Mouse (Mus musculus) cerebellum, adult 2 months (tissue): ENCODE measurements around the gene Ddx31. TPM values are rescaled to one million over a fixed set of nuclear protein-coding genes. Genes with fewer than 3 reads are reported as not detected.
A peak's percentile ranks its signal among the peaks of the same experiment; 100 is the strongest.

Experiments
- DNase-seq, 2 experiments: peaks; one replicate each; pipeline ENCODE4 v3.0.0; 2021
- H3K27ac ChIP-seq: fragments of 200-500 bp; 2 replicates; pipeline ENCODE4 v1.5.1; 2012; ENCODE audit warnings: low read length, control low read depth, inconsistent platforms; ENCODE audit not compliant: insufficient read depth
- H3K27me3 ChIP-seq: fragments of 200-500 bp; 2 replicates; pipeline ENCODE4 v1.6.1; 2012; ENCODE audit warnings: inconsistent platforms, mild to moderate bottlenecking, low read length, moderate library complexity; ENCODE audit not compliant: control insufficient read depth, insufficient read depth
- H3K4me1 ChIP-seq: fragments of 200-500 bp; 2 replicates; pipeline ENCODE4 v1.6.1; 2011; ENCODE audit warnings: low read length; ENCODE audit not compliant: control insufficient read depth, insufficient read depth
- H3K4me3 ChIP-seq: fragments of 200-500 bp; replicated peaks from 2 replicates; pipeline ENCODE3; 2011; ENCODE audit warnings: mild to moderate bottlenecking, low read depth, low read length, control low read depth; ENCODE audit not compliant: insufficient read depth
- CTCF ChIP-seq: fragments of 200-500 bp; IDR thresholded peaks from 2 replicates; pipeline ENCODE4 v1.5.1; 2011; ENCODE audit warnings: low read depth, mild to moderate bottlenecking, control low read depth, low read length, moderate library complexity, borderline replicate concordance; ENCODE audit not compliant: insufficient read depth
- POLR2A ChIP-seq: fragments of 200-500 bp; IDR thresholded peaks from 2 replicates; pipeline ENCODE4 v1.6.1; 2011; ENCODE audit warnings: low read length, control low read depth, borderline replicate concordance; ENCODE audit not compliant: insufficient read depth
- WGBS: fragments of 180-500 bp; shearing (Covaris S2); methylation state at CpG from one replicate; pipeline ENCODE4 v1.1.7; 2018; 5-methylcytosine and 5-hydroxymethylcytosine counted together
- polyA plus RNA-seq: library from polyadenylated mRNA; depleted of rRNA; stranded (reverse); fragments of >200 nt; gene quantifications from 2 replicates; pipeline ENCODE4 v1.2.3, GENCODE M21; 2012

Ddx31 gene
- polyA plus RNA-seq, 1 experiment = 6.4 TPM

DNA sequence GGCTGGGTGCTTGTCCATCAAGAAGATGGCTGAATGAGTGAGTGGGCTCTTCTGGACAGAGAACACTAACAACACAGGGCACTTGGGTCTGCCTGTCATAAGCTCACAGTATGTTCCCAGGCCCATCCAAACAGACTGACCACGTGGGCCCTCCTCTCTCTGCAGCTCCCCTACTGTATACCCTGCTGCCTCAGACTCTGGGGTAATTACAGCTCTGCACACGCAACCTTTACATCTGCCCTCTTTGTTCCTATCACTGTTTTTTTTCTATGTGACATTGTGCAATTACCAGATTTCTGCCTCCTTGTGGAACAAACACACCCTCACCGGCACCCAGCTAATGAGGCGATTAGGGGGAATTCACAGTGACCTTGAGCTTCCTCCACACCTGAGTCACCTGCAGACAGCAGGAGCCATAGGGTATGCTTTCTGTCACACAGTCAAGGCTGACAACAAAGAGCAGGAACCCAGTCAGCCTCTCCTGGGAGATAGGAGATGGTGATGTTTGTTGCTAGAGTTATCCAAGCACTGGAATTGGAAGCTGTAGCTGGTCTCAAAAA is 57.2 kb downstream of the Ddx31 start:
- Histone ChIP-seq H3K4me3 (no peak overlapping the region), H3K27ac (no peak overlapping the region), H3K4me1 (no peaks in the 10 kb centered on the region), H3K27me3 (no peaks in the 10 kb centered on the region)
- DNase-seq = no peak
- 84% methylated on average over 4 of the region's 4 CpGs for WGBS
- TF ChIP-seq POLR2A (no peak), CTCF (no peak)

DNA sequence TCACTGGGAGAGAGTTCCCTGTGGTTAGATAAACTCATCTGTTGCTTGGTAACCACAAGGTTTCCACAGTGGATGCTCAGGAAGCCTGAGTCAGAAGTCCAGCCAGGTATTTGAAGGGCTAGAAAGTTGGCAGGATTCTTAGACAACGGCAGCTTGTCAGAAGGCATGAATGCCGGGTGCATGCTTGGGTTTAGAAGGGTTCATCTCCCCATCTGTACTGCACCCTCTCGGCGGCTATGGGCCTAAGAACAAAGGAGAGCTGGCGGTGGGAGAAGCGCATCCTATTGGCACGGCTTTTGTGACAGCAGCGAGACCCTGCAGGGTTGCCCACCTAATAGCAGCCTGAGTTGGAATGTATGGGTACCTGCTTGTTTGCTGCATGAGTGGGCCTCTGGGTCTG is 62.1 kb downstream of the Ddx31 start:
- Histone ChIP-seq H3K27ac (no peak overlapping the region), H3K4me1 (no peaks in the 10 kb centered on the region), H3K4me3 (no peak overlapping the region), H3K27me3 (no peaks in the 10 kb centered on the region)
- WGBS = 44% methylated on average over 8 of the region's 8 CpGs
- no peak for TF ChIP-seq CTCF
- TF ChIP-seq POLR2A = no peak
- no peak for DNase-seq

DNA sequence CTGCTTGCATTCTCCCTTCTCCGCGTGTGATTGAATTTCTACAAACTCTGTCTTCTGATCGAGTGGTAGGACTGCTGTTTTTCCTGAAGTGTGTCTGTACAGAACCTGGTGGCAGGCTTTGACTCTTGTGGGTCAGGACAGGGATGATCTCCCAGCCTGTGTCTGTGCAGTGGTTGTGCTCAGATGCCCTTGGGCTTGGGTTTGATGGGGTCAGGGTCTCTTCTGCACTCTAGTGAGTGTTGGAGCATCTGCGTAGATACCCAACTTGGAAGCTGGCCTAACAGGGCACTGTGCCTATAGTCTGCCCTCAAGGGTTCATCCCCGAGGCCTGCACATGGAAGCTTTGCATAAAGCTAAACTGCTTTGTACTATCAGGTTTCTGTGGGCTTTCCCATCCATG is 63.7 kb downstream of the Ddx31 start:
- 0 out of 2 replicates have a peak, but pooled peaks cover 3% of the 10 kb centered on the region for H3K4me1 ChIP-seq

DNA sequence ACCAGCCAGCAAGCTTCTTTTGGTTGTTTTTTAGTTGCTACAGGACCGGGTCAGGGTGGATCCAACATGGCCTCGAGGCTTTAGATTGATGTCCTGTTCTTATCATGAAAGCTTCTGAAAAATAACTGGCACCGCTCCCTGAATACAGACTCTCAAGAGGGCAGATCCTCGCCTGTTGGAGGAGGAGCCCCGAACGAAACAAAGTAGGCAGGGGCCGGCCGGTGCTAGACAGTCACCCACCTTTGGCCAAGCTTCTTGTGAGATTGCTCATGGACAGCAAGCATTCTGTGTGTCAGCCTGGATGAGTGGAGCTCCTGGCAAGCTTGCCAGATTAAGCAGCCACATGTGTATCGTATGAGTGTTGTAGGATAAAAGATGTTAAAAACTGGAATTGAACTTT is 64.6 kb downstream of the Ddx31 start:
- 50% methylated on average over 9 of the region's 9 CpGs for WGBS
- Histone ChIP-seq H3K4me3 (no peak overlapping the region), H3K27me3 (no peaks in the 10 kb centered on the region), H3K4me1 (0 out of 2 replicates have a peak, but pooled peaks cover 3% of the 10 kb centered on the region), H3K27ac (no peak overlapping the region)
- TF ChIP-seq CTCF (no peak), POLR2A (no peak)
- DNase-seq = no peak

More for the DNA sequence above, 63.7 kb downstream of the Ddx31 start:
- TF ChIP-seq POLR2A (no peak), CTCF (no peak)
- WGBS = 53% methylated on average over 5 of the region's 5 CpGs
- DNase-seq = no peak
- Histone ChIP-seq H3K27ac (no peak overlapping the region), H3K27me3 (no peaks in the 10 kb centered on the region), H3K4me3 (no peak overlapping the region)

DNA sequence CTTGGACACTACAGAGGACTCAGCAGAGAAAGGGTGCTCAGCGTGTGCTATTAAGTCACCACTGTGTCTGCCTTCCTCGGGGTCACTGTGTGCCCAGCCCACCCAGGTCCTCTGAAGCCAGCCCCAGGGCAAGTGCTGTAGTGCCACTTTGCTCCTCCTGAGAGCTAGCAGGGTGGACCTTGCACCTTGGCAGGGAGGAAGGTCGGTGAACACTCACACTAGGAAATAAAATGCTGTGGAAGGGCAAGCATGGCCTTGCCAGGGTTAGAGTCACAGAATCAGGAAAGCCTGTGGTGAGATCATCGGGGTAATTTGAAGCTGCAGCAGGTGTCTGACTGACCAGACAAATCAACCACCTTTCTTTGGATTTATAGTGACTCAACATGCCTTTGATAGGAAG is 65.4 kb downstream of the Ddx31 start:
- no peak overlapping the region for H3K4me3 ChIP-seq
- WGBS = 25% methylated on average over 4 of the region's 4 CpGs
- no peaks in the 10 kb centered on the region for H3K27me3 ChIP-seq
- no peak for TF ChIP-seq POLR2A
- no peak for TF ChIP-seq CTCF
- H3K4me1 ChIP-seq = 0 out of 2 replicates have a peak, but pooled peaks cover 3% of the 10 kb centered on the region
- H3K27ac ChIP-seq = no peak overlapping the region
- DNase-seq = no peak

DNA sequence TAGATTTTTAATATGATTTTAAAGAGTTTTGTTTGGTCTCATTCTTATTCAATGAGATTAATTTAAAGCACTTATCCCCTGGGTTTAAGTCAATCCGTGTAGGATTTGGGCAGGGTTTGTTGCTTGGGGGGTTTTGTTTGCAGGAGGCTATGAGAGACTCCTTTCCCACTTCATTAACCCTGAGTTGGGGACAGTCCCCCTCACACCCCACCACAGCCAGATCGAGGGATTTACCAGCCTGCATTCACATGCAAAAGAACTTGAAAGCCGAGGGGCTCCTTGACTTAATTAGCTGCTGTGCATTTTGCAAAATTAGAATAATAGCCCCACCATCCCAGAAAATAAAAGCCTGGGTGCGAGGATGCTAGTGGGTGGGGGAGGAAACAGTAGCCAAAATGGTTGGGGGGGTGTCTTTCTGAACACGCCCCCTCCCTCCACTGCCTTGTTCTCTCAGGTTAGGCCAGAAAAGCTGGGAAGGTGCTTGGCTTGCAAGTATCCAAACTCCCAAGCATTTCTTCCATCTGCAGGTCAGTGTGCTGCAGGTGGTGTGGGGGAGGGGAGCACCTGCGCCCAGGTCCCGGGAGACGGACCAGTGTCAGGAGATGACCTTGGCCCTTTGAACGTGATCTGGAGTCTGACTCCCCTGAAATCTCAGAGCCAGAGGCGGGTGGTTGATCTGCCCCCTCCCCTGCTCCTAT is 67.6 kb downstream of the Ddx31 start:
- no peak overlapping the region for H3K4me3 ChIP-seq
- DNase-seq = no peak
- no peak overlapping the region for H3K27ac ChIP-seq
- H3K27me3 ChIP-seq = no peaks in the 10 kb centered on the region
- peaks cover 3% of the 10 kb centered on the region; the same call in 1 of the 2 replicates for H3K4me1 ChIP-seq
- WGBS = 35% methylated on average over 10 of the region's 10 CpGs
- TF ChIP-seq CTCF (no peak), POLR2A (no peak)

DNA sequence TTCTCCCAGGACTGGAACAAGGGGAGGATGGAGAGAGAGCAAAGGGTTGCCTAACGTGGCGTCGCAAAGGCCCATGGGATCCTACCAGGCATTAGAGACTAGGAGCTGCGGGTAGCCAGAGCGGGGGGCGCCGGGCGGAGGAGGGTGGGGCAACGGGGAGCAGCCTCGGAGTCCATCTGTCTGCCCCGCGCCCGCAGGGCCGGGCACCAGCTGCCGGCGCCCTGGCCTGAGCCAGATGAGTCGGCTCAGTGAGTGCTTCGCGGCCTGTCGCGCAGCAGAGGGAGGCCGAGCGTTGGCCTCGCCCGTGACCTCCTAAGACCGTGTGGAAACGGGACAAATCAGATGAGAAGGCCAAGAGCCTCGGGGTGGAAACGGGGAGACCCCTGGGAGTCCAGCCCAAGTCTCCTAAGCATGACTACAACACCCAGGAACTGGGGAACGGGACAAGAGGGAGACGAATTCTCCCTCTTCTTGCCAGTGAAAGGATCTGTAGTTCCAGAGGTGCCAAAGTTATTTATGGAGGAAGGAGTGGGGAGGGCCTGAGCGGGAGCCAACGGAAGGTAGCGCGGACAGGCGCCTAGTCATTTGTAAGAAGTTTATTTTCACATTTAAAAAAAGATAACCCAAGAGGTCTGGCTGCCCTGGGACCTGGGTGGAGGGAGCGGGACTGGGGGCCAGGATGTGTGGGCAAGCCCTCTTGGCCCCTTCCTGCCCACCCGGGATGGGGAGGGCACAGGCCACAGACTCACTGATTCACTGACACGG is 68.4 kb downstream of the Ddx31 start:
- no peaks in the 10 kb centered on the region for H3K27me3 ChIP-seq
- DNase-seq = peak in 1 of 2 experiments; percentile 30
- H3K27ac ChIP-seq = no peak overlapping the region
- peaks cover 3% of the 10 kb centered on the region; the same call in 1 of the 2 replicates for H3K4me1 ChIP-seq
- WGBS = 21% methylated on average over 39 of the region's 39 CpGs
- no peak for TF ChIP-seq POLR2A
- TF ChIP-seq CTCF = no peak
- H3K4me3 ChIP-seq = no peak overlapping the region
